Mouse (Mus musculus) c-Kit-positive CD71-positive TER-119-negative erythroid progenitor cells, embryonic 14.5 days (primary cell): ENCODE data around the gene Cfap58.

ENCODE experiments used
- DNase-seq: peaks from one replicate; pipeline ENCODE4 v3.0.0-alpha.2; 2013; ENCODE audit warnings: low read depth

Gene Cfap58

DNA sequence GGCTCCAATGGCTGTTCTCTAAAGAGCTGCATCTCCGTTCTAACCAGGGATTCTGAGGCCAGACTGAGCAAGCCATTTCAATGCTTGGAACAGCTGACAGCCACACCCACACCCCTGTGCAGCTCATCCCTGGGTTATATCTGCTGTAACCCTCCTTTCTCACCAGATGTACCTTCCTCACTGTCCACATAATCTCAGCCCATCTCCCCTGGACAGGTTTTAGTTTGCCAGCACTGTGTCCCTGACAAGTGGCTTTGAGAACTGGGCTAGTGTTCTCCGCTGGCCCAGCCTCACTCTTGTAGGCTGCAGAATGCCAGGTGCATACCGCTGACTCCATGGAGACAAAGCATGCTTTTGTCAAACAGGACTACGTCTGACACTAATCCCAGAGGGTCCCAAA, 20.1 kb upstream of the Cfap58 start:
- DNase-seq = no peak

DNA sequence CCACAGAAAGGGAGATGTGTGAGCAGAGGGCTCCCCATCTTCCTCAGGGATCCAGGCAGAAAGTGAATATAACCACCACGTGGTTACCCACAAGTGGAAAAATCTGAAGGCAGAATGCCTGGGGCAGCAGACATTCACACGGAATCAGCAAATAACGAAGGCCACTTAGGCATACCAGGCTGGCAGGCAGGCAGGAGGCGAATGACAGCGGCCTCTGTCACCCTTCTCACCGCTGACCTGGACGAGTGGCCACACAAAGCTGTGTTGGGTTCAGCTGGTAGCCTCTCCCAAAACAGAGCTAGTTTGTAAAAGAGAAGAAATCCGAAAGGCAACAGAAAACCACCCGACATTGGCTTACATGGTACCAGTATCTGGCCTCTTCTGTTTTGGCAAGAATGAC, 19.5 kb upstream of the Cfap58 start:
- DNase-seq = no peak

GRCm38 (mm10) chr19:47918455-47919101, 18.9 kb upstream of the Cfap58 start:
- no peak for DNase-seq

GRCm38 (mm10) chr19:47919126-47919965, 18.1 kb upstream of the Cfap58 start, which contains the start of the genes Cfap43 and Itprip:
TSS of gene Cfap43 (minus strand) at chr19:47919287.
TSS of gene Itprip (minus strand) at chr19:47919299.
- peak; percentile 78 for DNase-seq

- no peak for DNase-seq
Observed at GRCm38 (mm10) chr19:47919966-47920375, 17.5 kb upstream of the Cfap58 start.

DNA sequence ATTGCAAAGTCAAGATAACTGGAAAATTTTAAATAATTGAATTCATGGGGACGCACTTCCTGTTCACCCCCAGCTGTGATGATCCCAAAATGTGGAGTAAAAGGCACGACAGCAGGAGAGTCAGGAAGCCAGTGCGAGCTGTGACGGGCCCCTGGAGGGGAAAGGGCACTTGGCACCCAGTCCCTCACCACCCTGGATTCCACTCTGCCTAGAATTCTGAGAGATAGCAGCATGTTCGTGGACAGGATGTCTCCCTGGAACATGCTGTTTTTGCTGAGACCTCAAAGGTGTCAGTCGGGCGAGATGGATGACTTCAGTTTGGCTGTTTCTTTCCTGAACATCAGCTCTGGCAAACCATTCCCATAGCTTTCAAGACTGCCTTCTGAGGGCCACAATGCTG, 11.7 kb upstream of the Cfap58 start:
- DNase-seq = no peak

GRCm38 (mm10) chr19:47927032-47927431, 10.4 kb upstream of the Cfap58 start:
- no peak for DNase-seq

GRCm38 (mm10) chr19:47929043-47929442, 8.4 kb upstream of the Cfap58 start:
- DNase-seq = no peak

- DNase-seq = no peak
Observed at GRCm38 (mm10) chr19:47931982-47932638, 5.4 kb upstream of the Cfap58 start.

DNA sequence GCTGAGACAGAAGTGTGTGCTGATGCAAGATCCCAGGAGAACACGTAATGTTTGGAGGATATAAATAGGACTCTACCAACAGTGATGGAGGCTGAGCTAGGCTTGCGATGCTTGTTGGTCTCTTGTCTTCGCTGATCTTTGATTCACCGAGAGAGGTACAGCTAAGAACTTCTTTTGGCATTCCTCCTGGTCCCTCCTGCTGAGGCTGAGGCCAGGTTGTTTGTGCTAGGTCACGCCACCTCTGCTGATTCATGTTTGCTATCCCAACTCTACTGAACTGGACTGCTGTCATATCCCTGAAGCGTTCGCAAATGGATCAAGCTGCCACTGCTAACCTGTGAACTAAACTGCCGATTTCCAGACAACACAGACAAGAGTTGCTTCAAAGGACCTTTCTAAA, 3.3 kb upstream of the Cfap58 start:
- no peak for DNase-seq

DNA sequence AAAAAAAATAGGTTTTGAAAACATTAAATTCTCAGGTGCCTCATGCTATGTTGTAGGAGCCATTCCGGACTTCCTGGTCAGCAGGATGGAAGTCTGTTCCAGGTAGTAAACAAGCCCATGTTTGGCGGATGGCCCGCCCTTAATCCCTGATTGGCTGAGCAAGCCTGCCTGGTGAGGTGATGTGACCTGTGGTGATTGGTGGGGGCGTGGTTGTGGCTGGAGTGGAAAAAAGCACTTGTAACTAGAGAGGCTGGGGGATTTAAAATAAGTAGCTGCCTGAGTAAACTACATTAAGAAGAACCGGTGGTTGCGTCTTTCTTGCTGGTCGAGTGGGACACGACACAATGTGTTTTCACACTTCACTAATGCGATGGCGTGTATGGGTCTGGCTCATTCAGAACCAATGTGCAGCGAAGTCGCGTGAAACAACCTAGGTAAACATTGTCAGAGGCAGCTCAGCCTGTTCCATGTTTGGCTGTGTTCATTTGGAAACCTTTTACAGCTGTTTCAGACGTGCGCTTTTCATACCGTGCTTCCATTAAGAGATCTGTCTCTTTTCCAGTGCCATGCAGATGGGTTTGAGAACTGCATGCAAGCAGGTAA, 2.7 kb upstream of the Cfap58 start:
- DNase-seq = no peak

GRCm38 (mm10) chr19:47935530-47935929, 1.9 kb upstream of the Cfap58 start:
- no peak for DNase-seq

GRCm38 (mm10) chr19:47936490-47936889, 985 bp upstream of the Cfap58 start:
- no peak for DNase-seq

DNA sequence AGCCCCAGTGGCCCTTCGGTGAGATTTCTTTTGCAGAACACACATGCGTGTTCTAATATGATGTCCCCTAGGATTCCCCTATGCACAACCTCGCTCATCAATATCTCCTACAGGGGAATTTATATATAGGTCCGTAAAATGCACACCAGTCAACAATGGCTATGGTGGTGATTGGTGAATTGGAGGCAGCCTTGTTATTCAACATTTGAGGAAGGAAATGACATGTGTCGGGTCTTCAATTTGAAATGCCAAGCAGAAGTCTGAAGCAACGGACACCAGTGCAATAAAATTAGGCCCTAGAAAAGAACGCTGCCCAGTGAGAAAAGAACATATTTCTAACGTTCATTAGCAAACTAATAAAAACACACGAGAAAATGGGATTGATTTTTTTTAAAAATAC, 537 bp upstream of the Cfap58 start:
- no peak for DNase-seq

GRCm38 (mm10) chr19:47939361-47939760, 1.9 kb downstream of the Cfap58 start:
- DNase-seq = no peak

- no peak for DNase-seq
Observed at GRCm38 (mm10) chr19:47946821-47947465, 9.5 kb downstream of the Cfap58 start.

DNA sequence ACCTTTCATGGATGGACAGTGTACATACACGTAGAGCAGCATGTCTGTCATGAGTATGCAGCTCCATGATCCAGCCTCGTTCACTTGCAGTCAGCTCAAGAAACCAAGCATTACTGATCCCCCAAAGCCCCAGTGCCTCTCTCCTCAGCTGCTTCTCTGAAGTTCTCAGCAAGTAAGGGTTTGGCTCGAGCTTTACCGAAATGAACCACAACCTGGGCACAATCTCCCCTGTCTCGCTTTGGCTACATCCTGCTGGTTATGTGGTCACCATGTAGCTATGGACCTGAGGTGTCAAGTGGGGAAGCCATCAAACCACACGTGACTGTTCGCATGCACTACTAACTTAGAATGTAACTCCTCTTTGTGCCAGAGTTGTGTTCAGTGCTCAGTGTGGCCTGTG, 13.5 kb downstream of the Cfap58 start:
- DNase-seq = no peak

- DNase-seq = no peak
Observed at GRCm38 (mm10) chr19:47953169-47953568, 15.7 kb downstream of the Cfap58 start.

DNA sequence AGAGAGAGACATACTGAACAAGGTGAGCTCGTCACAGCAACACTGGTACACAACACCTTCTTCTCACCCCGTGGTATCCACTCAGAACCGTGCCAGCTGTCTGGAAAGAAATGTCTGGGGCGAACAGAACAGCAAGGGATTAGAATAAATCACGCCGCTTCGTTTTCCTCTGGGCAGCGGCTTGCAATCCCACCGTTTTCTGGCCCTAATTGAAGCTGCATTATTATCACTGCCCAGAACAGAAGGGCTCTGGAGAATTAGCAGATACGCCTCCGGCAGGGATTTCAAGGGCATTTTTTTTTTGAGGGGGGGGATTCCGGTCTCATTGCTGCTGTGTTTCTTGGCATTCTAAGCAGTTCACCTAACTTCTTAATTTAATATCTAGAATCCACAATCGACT, 20.7 kb downstream of the Cfap58 start:
- no peak for DNase-seq

DNA sequence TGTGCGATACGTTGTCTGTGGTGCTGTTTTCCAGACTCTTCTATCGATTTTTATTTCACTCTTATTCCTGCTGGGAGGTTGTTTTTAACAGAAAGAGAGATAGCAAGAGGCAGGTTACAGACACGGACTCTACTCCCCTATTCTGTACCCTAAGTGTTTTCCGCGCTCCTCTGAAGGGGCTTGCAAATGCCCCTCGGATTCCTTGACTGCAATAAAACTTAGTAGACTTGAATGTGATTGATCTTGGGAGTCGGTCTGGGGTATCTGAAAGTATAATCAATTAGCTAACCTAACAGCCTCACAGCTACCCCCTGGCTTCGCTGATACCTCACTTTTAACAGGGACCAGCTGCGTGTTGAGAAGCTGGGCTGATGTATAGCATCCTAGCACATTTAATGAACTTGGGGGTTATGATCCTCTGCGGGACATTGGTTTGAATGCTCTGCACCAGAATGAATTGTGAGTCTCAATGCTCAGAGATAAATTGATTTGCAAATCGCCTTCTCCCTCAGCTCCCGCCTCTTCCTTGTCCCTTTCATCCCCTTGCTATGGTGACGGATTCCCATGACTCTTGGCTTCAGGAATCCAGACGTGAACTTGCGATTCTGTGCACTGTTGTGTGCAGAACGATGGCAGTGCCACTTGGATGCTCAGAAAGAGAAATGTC, 31.7 kb downstream of the Cfap58 start:
- DNase-seq = no peak

DNA sequence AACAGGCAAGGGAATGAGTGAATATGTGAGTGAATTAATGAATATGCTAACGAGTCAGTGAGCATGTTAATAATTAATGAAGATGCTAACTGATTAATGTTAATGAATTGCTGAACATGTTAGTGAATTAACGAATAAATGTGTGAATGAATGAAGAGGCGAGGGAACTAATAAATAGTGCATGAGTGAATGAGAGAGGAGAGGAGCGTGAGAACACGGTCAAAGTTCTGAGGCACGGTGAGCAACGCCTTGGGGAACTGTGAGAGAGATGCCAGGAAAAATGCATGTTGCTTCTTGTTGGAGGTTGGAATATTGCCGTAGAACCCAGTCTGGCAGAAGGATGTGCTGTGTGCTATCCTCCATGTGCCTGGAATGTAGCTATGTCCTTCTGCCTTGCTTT, 33.6 kb downstream of the Cfap58 start:
- DNase-seq = no peak
